Mouse (Mus musculus): ENCODE measurements around the gene Lsm12. TPM values are rescaled to one million over a fixed set of nuclear protein-coding genes. Genes with fewer than 3 reads are reported as not detected.
A peak's percentile ranks its signal among the peaks of the same experiment; 100 is the strongest.

The Lsm12 gene
- polyA plus RNA-seq, 1 experiment from 2014 or later, result 93.2 TPM

GRCm38 (mm10) chr11:102196018-102196797 is 11.1 kb upstream of the Lsm12 start:
- Histone ChIP-seq H3K4me1 (ENCODE audit: insufficient read depth) (no peaks in the 10 kb centered on the region), H3K9me3 (ENCODE audit: low read depth, low read length) (no peaks in the 10 kb centered on the region), H3K9ac (no peak overlapping the region), H3K4me2 (no peak overlapping the region), H3K27me3 (ENCODE audit: insufficient read depth, low read length) (no peaks in the 10 kb centered on the region), H3K36me3 (ENCODE audit: insufficient read depth) (peaks cover 89% of the 10 kb centered on the region), H3K27ac (ENCODE audit: low read depth) (peak overlapping the region; percentile 54; the same call in 1 of the 2 replicates), H3K4me3 (ENCODE audit: low read depth, low read length) (no peak overlapping the region)
- no peak for TF ChIP-seq CTCF (IDR thresholded peaks at IDR 0.05; ENCODE audit: low read depth)
- 63% methylated on average over 21 of the region's 21 CpGs for WGBS
- ATAC-seq (ENCODE audit: insufficient read depth) (peak; percentile 54; the same call in 1 of the 2 replicates), DNase-seq (no peak)

DNA sequence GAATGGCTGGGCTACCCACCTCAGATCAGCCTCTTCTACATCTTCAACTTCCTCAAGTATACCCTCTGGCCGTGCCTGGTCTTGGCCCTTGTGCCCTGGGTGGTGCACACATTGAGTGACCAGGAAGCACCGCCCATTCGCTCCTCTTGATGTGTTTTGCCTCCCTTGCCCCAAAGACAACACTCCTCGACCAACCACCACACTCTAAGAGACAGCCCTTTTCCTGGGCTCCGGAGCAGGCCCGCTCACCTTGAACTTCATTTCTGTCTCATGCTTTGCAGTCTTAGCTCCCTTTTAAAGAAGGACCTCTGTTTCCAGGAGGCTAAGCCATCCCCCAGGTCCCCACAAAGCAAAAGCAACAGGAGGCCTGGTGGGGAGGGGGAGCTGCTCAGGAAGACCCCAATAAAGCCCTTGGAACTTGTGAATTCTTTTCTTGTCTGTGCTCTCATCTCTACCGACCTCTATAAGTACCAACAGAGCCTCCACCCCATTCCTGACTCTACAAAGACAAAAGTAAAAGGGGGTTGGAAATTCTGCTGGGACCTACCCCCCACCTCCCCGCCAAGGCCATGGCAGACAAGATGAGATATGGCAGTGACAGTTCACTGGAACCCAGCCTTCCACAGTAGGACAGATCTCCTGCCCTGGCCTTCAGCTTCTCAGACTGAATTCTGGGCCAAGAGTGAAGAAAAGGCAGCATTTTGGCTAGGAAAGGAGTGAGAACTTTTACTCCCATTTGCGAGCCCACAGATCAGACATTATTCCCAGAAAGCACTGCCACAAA is 8.8 kb upstream of the Lsm12 start:
- H3K4me3 ChIP-seq (ENCODE audit: low read depth, low read length), result no peak overlapping the region
- H3K27me3 ChIP-seq (ENCODE audit: insufficient read depth, low read length), result no peaks in the 10 kb centered on the region
- no peak for ATAC-seq (ENCODE audit: insufficient read depth)
- no peaks in the 10 kb centered on the region for H3K9me3 ChIP-seq (ENCODE audit: low read depth, low read length)
- TF ChIP-seq CTCF (IDR thresholded peaks at IDR 0.05; ENCODE audit: low read depth), result no peak
- WGBS, result 84% methylated on average over 9 of the region's 9 CpGs
- H3K27ac ChIP-seq (ENCODE audit: low read depth), result no peak overlapping the region
- H3K4me2 ChIP-seq, result no peak overlapping the region
- no peak overlapping the region for H3K9ac ChIP-seq
- peaks cover 66% of the 10 kb centered on the region for H3K36me3 ChIP-seq (ENCODE audit: insufficient read depth)
- no peak for DNase-seq
- H3K4me1 ChIP-seq (ENCODE audit: insufficient read depth), result peaks cover 3% of the 10 kb centered on the region; the same call in 1 of the 2 replicates

- peaks cover 4% of the 10 kb centered on the region for H3K4me1 ChIP-seq (ENCODE audit: insufficient read depth)
These were observed 5.8 kb upstream of the Lsm12 start for GRCm38 (mm10) chr11:102190848-102191247.

GRCm38 (mm10) chr11:102189461-102190436 is 4.7 kb upstream of the Lsm12 start, which contains the start of gene G6pc3:
Gene G6pc3, plus strand, starts transcription at chr11:102189620.
- DNase-seq, result peak; percentile 95
- no peaks in the 10 kb centered on the region for H3K27me3 ChIP-seq (ENCODE audit: insufficient read depth, low read length)
- no peaks in the 10 kb centered on the region for H3K9me3 ChIP-seq (ENCODE audit: low read depth, low read length)
- peak within 1 kb of the TSS; percentile 92 for H3K4me2 ChIP-seq
- no peak for TF ChIP-seq CTCF (IDR thresholded peaks at IDR 0.05; ENCODE audit: low read depth)
- H3K36me3 ChIP-seq (ENCODE audit: insufficient read depth), result peaks cover 27% of the 10 kb centered on the region
- peaks cover 6% of the 10 kb centered on the region for H3K4me1 ChIP-seq (ENCODE audit: insufficient read depth)
- ATAC-seq (ENCODE audit: insufficient read depth), result peak; percentile 87
- H3K9ac ChIP-seq, result peak within 1 kb of the TSS; percentile 60
- no peak within 1 kb of the TSS; the same call in 1 of the 2 replicates for H3K27ac ChIP-seq (ENCODE audit: low read depth)
- H3K4me3 ChIP-seq (ENCODE audit: low read depth, low read length), result peak within 1 kb of the TSS; percentile 54
- under 1% methylated on average over 50 of the region's 50 CpGs for WGBS

More at GRCm38 (mm10) chr11:102190848-102191247, 5.8 kb upstream of the Lsm12 start:
- ATAC-seq (ENCODE audit: insufficient read depth) (no peak), DNase-seq (no peak)
- no peak for TF ChIP-seq CTCF (IDR thresholded peaks at IDR 0.05; ENCODE audit: low read depth)
- Histone ChIP-seq H3K27ac (ENCODE audit: low read depth) (no peak overlapping the region), H3K9ac (0 out of 2 replicates have a peak overlapping the region, but pooled peaks have one; percentile 0), H3K4me2 (peak overlapping the region; percentile 92), H3K4me3 (ENCODE audit: low read depth, low read length) (peak overlapping the region; percentile 54), H3K36me3 (ENCODE audit: insufficient read depth) (peaks cover 38% of the 10 kb centered on the region), H3K27me3 (ENCODE audit: insufficient read depth, low read length) (no peaks in the 10 kb centered on the region), H3K9me3 (ENCODE audit: low read depth, low read length) (no peaks in the 10 kb centered on the region)
- 53% methylated on average over 4 of the region's 4 CpGs for WGBS

- Histone ChIP-seq H3K9me3 (ENCODE audit: low read depth, low read length) (no peaks in the 10 kb centered on the region), H3K4me3 (ENCODE audit: low read depth, low read length) (peak overlapping the region; percentile 54), H3K9ac (peak overlapping the region; percentile 60), H3K4me1 (ENCODE audit: insufficient read depth) (peaks cover 6% of the 10 kb centered on the region), H3K4me2 (peak overlapping the region; percentile 92), H3K27ac (ENCODE audit: low read depth) (no peak overlapping the region), H3K27me3 (ENCODE audit: insufficient read depth, low read length) (no peaks in the 10 kb centered on the region), H3K36me3 (ENCODE audit: insufficient read depth) (peaks cover 20% of the 10 kb centered on the region)
- no peak for ATAC-seq (ENCODE audit: insufficient read depth)
- no peak for DNase-seq
- 65% methylated on average over 6 of the region's 6 CpGs for WGBS
- no peak for TF ChIP-seq CTCF (IDR thresholded peaks at IDR 0.05; ENCODE audit: low read depth)
These were observed 3.9 kb upstream of the Lsm12 start for GRCm38 (mm10) chr11:102188980-102189379.

DNA sequence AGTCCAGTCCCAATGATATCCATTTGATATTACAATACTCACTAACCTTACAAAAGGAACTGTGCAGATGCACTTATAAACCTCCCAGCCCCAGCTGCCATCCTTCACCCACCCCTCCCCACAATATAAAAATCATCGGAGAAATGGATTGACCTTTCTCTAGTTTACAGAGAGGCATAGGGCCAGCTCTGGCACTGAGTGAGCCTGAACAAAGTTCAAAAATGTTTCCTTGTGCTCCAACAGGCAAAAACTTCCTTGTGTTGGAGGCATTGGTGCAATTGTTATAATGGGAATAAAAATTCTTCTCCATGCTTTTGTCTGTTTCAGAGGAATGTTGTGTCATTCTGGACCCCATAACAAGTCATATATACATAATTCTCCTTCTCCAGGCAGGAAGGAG is 1.1 kb upstream of the Lsm12 start:
- 58% methylated on average over 1 of the region's 1 CpGs for WGBS
- Histone ChIP-seq H3K27me3 (ENCODE audit: insufficient read depth, low read length) (no peaks in the 10 kb centered on the region), H3K4me1 (ENCODE audit: insufficient read depth) (peaks cover 6% of the 10 kb centered on the region), H3K4me2 (no peak overlapping the region), H3K4me3 (ENCODE audit: low read depth, low read length) (no peak overlapping the region), H3K36me3 (ENCODE audit: insufficient read depth) (peaks cover 18% of the 10 kb centered on the region), H3K9me3 (ENCODE audit: low read depth, low read length) (no peaks in the 10 kb centered on the region), H3K27ac (ENCODE audit: low read depth) (no peak overlapping the region), H3K9ac (no peak overlapping the region)
- no peak for TF ChIP-seq CTCF (IDR thresholded peaks at IDR 0.05; ENCODE audit: low read depth)
- ATAC-seq (ENCODE audit: insufficient read depth) (no peak), DNase-seq (no peak)

Data from lung, embryonic 14.5 days (tissue).